Mouse (Mus musculus) CD4-positive helper T cell, adult 2 months (primary cell): ENCODE measurements around the gene Adcy2.

ENCODE experiments used
- DNase-seq: peaks from one replicate; pipeline ENCODE4 v3.0.0-alpha.2; 2012; ENCODE audit warnings: low read depth, missing footprints, low spot score

Adcy2 gene

GRCm38 (mm10) chr13:68642786-68643185 is 356.6 kb downstream of the Adcy2 start:
- no peak for DNase-seq

- no peak for DNase-seq
Observed at GRCm38 (mm10) chr13:68627041-68627440, 372.3 kb downstream of the Adcy2 start.

- no peak for DNase-seq
Observed at GRCm38 (mm10) chr13:68622792-68623191, 376.5 kb downstream of the Adcy2 start.

- DNase-seq = peak; percentile 7
Observed at GRCm38 (mm10) chr13:68607652-68608405, 391.5 kb downstream of the Adcy2 start.

GRCm38 (mm10) chr13:68605689-68606126 is 393.6 kb downstream of the Adcy2 start:
- no peak for DNase-seq

- no peak for DNase-seq
Observed at GRCm38 (mm10) chr13:68603085-68603484, 396.3 kb downstream of the Adcy2 start.

GRCm38 (mm10) chr13:68601184-68601583 is 398.2 kb downstream of the Adcy2 start:
- DNase-seq = no peak

- no peak for DNase-seq
Observed at GRCm38 (mm10) chr13:68598953-68599352, 400.4 kb downstream of the Adcy2 start.

- no peak for DNase-seq
Observed at GRCm38 (mm10) chr13:68597667-68598066, 401.7 kb downstream of the Adcy2 start.

- no peak for DNase-seq
Observed at GRCm38 (mm10) chr13:68597199-68597598, 402.1 kb downstream of the Adcy2 start, which contains the start of gene 1700001L19Rik. Gene 1700001L19Rik, plus strand, starts transcription at chr13:68597421.

- DNase-seq = no peak
Observed at GRCm38 (mm10) chr13:68593797-68594196, 405.5 kb downstream of the Adcy2 start.

- DNase-seq = peak; percentile 24
Observed at GRCm38 (mm10) chr13:68588352-68588751, 411.0 kb downstream of the Adcy2 start.

GRCm38 (mm10) chr13:68585441-68585840 is 413.9 kb downstream of the Adcy2 start:
- no peak for DNase-seq

- DNase-seq = no peak
Observed at GRCm38 (mm10) chr13:68583961-68584360, 415.4 kb downstream of the Adcy2 start.

- no peak for DNase-seq
Observed at GRCm38 (mm10) chr13:68582517-68582780, 416.9 kb downstream of the Adcy2 start.

GRCm38 (mm10) chr13:68581747-68582516 is 417.4 kb downstream of the Adcy2 start, which contains the start of the genes Mtrr and Fastkd3:
Gene Mtrr, minus strand, starts transcription at chr13:68582149.
Gene Fastkd3, plus strand, starts transcription at chr13:68582234.
- DNase-seq = peak; percentile 96

GRCm38 (mm10) chr13:68581086-68581740 is 418.1 kb downstream of the Adcy2 start:
- peak; percentile 57 for DNase-seq

- no peak for DNase-seq
Observed at GRCm38 (mm10) chr13:68577945-68578344, 421.4 kb downstream of the Adcy2 start.

GRCm38 (mm10) chr13:68574398-68574797 is 424.9 kb downstream of the Adcy2 start:
- DNase-seq = no peak

GRCm38 (mm10) chr13:68572966-68573913 is 426.1 kb downstream of the Adcy2 start:
- DNase-seq = no peak

GRCm38 (mm10) chr13:68572247-68572646 is 427.1 kb downstream of the Adcy2 start:
- DNase-seq = no peak
